Mouse (Mus musculus): ENCODE results near the gene Mylip.
A peak's percentile ranks its signal among the peaks of the same experiment; 100 is the strongest.

Mylip gene

DNA sequence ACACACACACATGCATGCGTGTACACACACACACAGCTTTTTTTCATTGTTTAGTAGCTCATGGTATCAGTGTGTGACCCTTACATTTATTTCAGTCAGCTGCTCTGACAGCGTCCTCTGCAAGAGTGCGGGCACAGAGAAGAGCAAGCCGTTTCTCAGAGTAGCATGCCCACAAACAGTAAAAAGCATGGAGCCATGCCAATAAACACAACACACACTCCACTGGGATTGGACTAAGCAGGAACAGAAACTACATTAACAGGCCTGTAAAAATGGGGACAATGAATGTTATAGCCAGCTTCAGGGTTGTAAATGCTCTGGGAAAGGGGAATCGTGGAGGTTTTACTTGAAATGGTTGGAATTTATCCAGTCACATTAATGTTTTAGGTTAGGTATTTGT, 50.7 kb downstream of the Mylip start:
- DNase-seq: no peak

DNA sequence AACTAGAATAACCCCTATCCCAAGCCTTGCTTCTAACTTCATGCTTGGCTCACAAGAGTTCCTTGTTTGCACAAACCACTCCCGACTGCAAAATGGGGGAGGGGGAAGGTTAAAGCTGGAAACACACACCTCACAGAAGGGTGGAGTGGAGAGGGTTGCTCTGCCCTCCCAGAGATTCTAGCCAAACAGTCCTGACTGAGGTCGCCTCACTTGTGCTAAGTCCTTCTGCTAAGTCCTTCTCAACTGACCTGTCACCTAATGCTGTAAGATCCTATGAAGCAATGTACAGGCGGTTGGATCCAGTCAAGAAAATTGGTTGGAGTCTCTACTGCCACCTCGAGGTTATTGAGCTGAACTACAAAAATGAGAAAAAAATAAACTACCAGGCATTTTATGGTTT, 52.9 kb downstream of the Mylip start:
- DNase-seq: peak in 1 of 2 experiments; percentile 16

GRCm38 (mm10) chr13:45442918-45443535, 53.5 kb downstream of the Mylip start:
- no peak for DNase-seq

DNA sequence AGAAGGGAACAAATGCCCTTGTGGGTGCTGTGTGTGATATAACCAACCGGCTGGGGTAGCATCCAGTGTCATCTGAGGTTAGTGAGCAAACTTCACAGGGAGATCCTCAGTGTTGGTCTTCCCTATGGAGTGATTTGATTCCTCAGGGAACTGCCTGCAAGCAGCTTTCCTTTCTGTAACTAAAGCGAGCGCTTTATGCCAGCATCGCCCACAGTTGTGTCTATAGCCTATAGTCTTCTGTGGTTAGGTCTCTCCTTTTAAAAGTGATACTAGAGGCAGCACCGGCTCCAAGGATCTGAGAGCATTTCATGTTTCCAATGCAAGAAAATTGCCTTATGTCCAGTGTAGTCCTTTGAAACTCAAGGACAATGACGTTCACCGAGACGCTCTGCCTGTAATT, 54.7 kb downstream of the Mylip start:
- DNase-seq: no peak

GRCm38 (mm10) chr13:45444652-45445051, 55.1 kb downstream of the Mylip start:
- no peak for DNase-seq

DNA sequence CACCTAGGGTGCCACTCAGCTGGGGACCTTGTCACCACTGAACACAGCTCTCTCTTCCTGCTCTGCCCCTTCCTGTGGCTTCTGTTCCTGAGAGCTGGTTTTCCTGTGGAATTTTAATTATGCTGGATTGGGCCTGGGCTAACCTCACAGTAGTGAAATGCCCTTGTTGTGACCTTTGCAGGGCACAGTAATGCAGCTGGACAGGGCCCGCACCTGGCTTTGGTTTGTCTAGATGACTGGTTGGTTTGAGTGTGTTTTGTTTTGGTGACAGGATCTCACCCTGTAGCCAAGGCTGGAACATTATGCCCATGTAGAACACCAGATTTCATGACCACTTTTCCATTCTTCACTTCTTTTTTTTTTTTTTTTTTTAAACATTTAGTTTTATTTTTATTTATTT, 57.1 kb downstream of the Mylip start:
- no peak for DNase-seq

- DNase-seq: no peak
Measured at GRCm38 (mm10) chr13:45452437-45452836, 62.9 kb downstream of the Mylip start.

GRCm38 (mm10) chr13:45453033-45453432, 63.5 kb downstream of the Mylip start:
- DNase-seq: no peak

DNA sequence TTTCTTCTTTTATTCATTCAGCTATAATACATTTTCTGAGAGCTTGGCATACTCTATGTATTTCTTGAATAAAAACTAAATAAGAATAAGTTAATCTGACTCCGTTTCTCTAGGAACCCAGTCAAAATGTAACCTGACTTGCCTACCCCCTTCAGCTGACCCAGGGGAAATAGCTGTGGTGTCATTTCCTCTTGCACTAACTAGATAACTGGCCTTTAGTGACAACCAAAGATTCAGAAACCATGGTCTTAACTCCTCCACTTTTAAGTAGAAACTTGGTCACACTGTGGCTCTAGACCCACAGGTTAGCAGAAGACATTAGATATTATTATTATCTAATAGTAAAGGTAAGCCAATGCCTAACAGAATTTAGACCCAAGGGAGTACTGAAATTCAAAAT, 64.5 kb downstream of the Mylip start:
- DNase-seq: no peak

GRCm38 (mm10) chr13:45454641-45455040, 65.1 kb downstream of the Mylip start:
- DNase-seq: no peak

DNA sequence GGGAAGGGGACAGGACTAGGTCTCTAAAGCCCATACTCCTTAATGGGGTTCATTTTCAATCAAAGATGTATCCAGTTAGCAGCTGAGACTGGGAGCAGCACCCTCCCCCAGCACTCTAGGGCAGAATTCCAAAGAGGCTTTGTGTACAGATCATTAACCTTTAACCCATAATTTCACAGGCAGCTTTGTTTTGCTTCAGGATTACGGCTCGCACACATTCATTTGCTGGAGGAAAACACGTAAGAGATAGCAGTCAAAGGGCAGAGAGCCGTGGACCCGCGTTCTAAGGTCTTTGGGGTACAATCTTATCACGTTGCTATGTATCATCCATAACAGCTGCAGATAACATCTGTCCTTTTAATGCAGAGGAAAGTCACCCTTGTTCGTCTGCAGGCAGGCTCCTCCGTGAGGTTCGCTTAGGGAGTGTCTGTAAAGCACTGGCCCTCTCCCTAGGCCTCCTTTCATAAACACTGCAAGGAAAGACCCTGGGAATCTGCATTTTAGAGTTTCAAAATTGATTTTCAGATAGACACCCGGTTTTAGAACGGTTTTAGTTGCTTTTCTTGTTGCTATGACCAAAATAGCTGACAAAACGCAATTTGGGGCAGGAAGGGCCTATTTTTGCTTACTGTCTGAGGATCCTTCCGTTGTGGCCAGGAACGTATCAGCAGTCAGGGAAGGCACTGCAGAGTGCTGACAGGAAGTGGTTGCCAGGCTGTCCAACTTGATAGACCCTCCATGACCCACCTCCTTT, 65.7 kb downstream of the Mylip start:
- no peak for DNase-seq

GRCm38 (mm10) chr13:45455862-45456192, 66.3 kb downstream of the Mylip start:
- no peak for DNase-seq

GRCm38 (mm10) chr13:45457459-45457858, 67.9 kb downstream of the Mylip start:
- peak; percentile 34 to 46 for DNase-seq

DNA sequence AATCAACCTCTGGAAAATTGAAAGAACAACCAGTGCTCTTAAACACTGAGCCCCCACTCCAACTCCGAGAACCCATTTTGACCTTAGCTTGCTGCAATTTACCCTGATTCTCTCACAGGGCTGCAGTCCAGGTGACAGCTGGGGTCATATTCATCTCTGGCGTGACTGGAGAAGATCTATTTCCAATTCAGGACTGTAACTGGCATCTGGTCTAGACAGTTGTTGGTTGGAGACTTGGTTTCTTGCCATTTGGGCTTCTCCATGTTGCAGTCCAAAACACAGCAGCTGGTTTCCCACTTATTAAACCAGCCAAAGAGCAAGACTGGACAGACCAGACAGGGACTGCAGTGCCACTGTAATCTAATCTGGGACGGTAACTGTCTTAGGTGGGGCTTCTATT, 70.6 kb downstream of the Mylip start:
- no peak for DNase-seq

GRCm38 (mm10) chr13:45461370-45461958, 71.9 kb downstream of the Mylip start:
- peak; percentile 85 for DNase-seq

Data from cerebellum, postnatal 25 days (tissue).